Mouse (Mus musculus) liver, postnatal 0 days (tissue): ENCODE measurements at regions not wholly inside any gene's neighbourhood (a gene's known extent, or its start where the extent isn't known, plus 50 kb on each side); places are given as distances from the start of the nearest gene placed in this dataset.

Source experiments
- CTCF ChIP-seq: sonication (generic); IDR thresholded peaks from 2 replicates; pipeline ENCODE4 v1.5.1; 2016; ENCODE audit warnings: antibody characterized with exemption, low read depth
- EP300 ChIP-seq: IDR thresholded peaks from 2 replicates; pipeline ENCODE4 v1.6.1; 2016; ENCODE audit warnings: antibody characterized with exemption, low read depth, mild to moderate bottlenecking

DNA sequence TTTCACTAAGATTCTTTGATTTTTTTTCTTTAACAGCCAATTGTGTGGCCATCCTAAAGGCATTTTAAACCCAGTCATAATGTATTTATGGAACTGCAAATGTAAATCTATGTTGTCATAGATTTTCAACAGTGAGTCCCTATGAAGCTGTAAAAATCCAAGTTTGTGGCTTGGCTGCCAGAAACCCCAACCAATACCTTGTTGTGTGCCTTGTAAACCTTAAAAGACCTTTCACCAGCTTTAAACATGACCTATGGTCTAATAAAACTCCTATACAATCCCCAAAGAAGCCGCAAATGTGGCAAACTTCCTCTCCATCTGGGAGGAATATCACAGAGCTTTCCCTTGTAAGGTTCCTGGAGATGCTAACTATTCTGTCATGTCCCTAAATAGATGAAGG, 125.4 kb upstream of the Igf1 start:
- TF ChIP-seq CTCF (no peak), EP300 (no peak)
